In genomic region chr8:111741556-111741955, GRCm38 (mm10) we compare ENCODE assay signal across 8 mouse cellular contexts. TPM values are rescaled to one million over a fixed set of nuclear protein-coding genes. Genes with fewer than 3 reads are reported as not detected.
DNase-seq lines count a peak whose midpoint lies in the region; ATAC-seq and TF ChIP-seq lines count a peak whose summit lies in the region.

No protein-coding gene starts in this region.

- no peak for ATAC-seq in liver, embryonic 12.5 days
- ATAC-seq in erythroid progenitor cell, adult 5-6 weeks (replicated peaks; ENCODE audit: low FRiP score, poor library complexity, severe bottlenecking) = no peak

- 0 out of 2 replicates have a peak overlapping the region, but pooled peaks have one; percentile 41 for H3K27ac ChIP-seq in liver, embryonic 12.5 days

- H3K79me3 ChIP-seq in C2C12 (ENCODE audit: low read depth) = peaks cover 66% of the 10 kb centered on the region

- peak overlapping the region; percentile 20 for H3ac ChIP-seq in C2C12 (ENCODE audit: control insufficient read depth, insufficient read length, low read depth)

- no peak overlapping the region for H3K9ac ChIP-seq in liver, embryonic 12.5 days

- TF ChIP-seq CTCF in C2C12 (IDR thresholded peaks at IDR 0.05; ENCODE audit: control insufficient read depth, insufficient read depth, insufficient read length) = no peak

- 58% methylated on average over 6 of the region's 6 CpGs for WGBS in liver, embryonic 12.5 days (ENCODE audit: insufficient replicate concordance)

- peak overlapping the region; percentile 18 for H3K4me3 ChIP-seq in C2C12 (ENCODE audit: insufficient read depth, poor library complexity, severe bottlenecking)
- H3K4me3 ChIP-seq in liver, embryonic 12.5 days = no peak overlapping the region

- H3K36me3 ChIP-seq in C2C12 (ENCODE audit: control insufficient read depth, insufficient read depth) = peaks cover 9% of the 10 kb centered on the region
- H3K36me3 ChIP-seq in liver, embryonic 12.5 days = no peaks in the 10 kb centered on the region

- peak overlapping the region; percentile 79 for H3K4me2 ChIP-seq in liver, embryonic 12.5 days

- H3K27me3 ChIP-seq in C2C12 (ENCODE audit: control insufficient read depth, insufficient read depth, insufficient read length) = no peaks in the 10 kb centered on the region
- H3K27me3 ChIP-seq in liver, embryonic 12.5 days (replicated peaks) = peaks cover 95% of the 10 kb centered on the region

- no peaks in the 10 kb centered on the region for H3K9me3 ChIP-seq in liver, embryonic 12.5 days (replicated peaks)

- H3K4me1 ChIP-seq in liver, embryonic 12.5 days = peaks cover 70% of the 10 kb centered on the region

- H3K79me2 ChIP-seq in C2C12 (ENCODE audit: control insufficient read depth, insufficient read depth) = peaks cover 81% of the 10 kb centered on the region

- DNase-seq in cerebellum, adult 11-12 months = peak; percentile 41
- no peak for DNase-seq in cerebellum, postnatal 4 days (ENCODE audit: low spot score in 2 of 2)
- DNase-seq in heart, postnatal 4 days = peak; percentile 14
- DNase-seq in left cerebral cortex, adult 11 months (ENCODE audit: low spot score) = no peak
- no peak for DNase-seq in retina, postnatal 1 day

TF ChIP-seq in C2C12, 6 proteins besides CTCF, POLR2A, EP300 and RAD21:
- TF ChIP-seq MYOG (IDR thresholded peaks at IDR 0.05; ENCODE audit: control insufficient read depth, extremely low read depth, insufficient read length) (no peak), MAX (IDR thresholded peaks at IDR 0.05) (no peak), CEBPB (IDR thresholded peaks at IDR 0.05; ENCODE audit: low read depth) (no peak), FOSL1 (IDR thresholded peaks at IDR 0.05; ENCODE audit: insufficient read depth, low read length, poor library complexity, severe bottlenecking) (no peak), USF1 (IDR thresholded peaks at IDR 0.05; ENCODE audit: low read depth) (no peak), MYOD1 (IDR thresholded peaks at IDR 0.05; ENCODE audit: control insufficient read depth, insufficient read length, low read depth) (no peak)

RNA-seq across cellular contexts. Expression of gene Bcar1, which starts 2.1 kb away (rescaled TPM):
- polyA plus RNA-seq in C2C12 (2012; fragmentation: generic; extraction: Trizol) = 136 TPM
- total RNA-seq in heart, postnatal 4 days (2021) = 10 to 100 TPM; 62.7 to 65.0 TPM
- 9.5 and 10.3 TPM in 2 replicates for polyA plus RNA-seq in liver, embryonic 12.5 days (2016; fragmentation: Nextera tagmentation; extraction: Ambion mirVana)
- total RNA-seq in erythroid progenitor cell, adult 5-6 weeks (2015; ENCODE audit: low replicate concordance) = not detected in 2 replicates
- total RNA-seq in erythroid progenitor cell, adult 5-6 weeks (2017; ENCODE audit: low replicate concordance) = 0.64 TPM in 1 of 2 replicates, not detected in the other

RNA-seq across cellular contexts. Expression of gene Ctrb1, which starts 50.7 kb away (rescaled TPM):
- polyA plus RNA-seq in C2C12 (2012; fragmentation: generic; extraction: Trizol) = 1.5 TPM
- not detected for total RNA-seq in heart, postnatal 4 days (2021)
- not detected in 2 replicates for polyA plus RNA-seq in liver, embryonic 12.5 days (2016; fragmentation: Nextera tagmentation; extraction: Ambion mirVana)
- total RNA-seq in erythroid progenitor cell, adult 5-6 weeks (2015; ENCODE audit: low replicate concordance) = not detected in 2 replicates
- not detected in 2 replicates for total RNA-seq in erythroid progenitor cell, adult 5-6 weeks (2017; ENCODE audit: low replicate concordance)

Comparison
In these comparisons a context has a peak if more than half of its experiments do, and no peak if none do; other contexts are left out.
1. DNase-seq: peak in cerebellum, adult 11-12 months (single experiment) and heart, postnatal 4 days (single experiment); none in cerebellum, postnatal 4 days (0 of 2), left cerebral cortex, adult 11 months (single experiment) and retina, postnatal 1 day (single experiment).
2. RNA of gene Bcar1, which starts 2.1 kb away (total RNA-seq): 62.7 to 65.0 TPM in heart, postnatal 4 days; 0.64 TPM in erythroid progenitor cell, adult 5-6 weeks; every median in the first group is over 10 times any median in the second.